Comparison of ENCODE assay signal across 19 mouse cellular contexts in the genomic region with DNA sequence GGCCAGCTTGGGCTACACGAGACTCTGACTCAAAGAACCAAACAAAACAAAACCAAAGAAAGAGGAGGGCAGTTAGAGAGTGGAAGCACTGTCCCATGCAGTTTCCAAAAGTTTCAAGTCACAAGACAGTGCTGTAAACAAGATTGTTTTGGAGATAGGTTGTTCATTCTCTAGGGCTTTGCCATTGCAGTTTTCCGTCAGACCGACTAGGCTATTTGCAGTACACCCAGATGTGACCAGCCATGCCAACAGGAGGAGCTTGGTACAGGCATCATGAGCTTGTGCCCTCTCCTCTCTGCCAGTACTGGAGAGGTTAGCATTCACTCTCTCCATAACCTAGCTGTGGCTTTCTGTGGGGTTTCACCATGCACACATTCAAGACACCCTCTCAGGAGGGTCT. TPM values are rescaled to one million over a fixed set of nuclear protein-coding genes. Genes with fewer than 3 reads are reported as not detected.
DNase-seq lines count a peak whose midpoint lies in the region; ATAC-seq and TF ChIP-seq lines count a peak whose summit lies in the region.
"Had no signal": no experiment of that assay in that cellular context is flagged by ENCODE, and none has a peak within 500 bp of the region (broad histone marks: within the 10 kb centered on the region; RNA-seq: fewer than 3 reads in every experiment).

No protein-coding gene starts in this region.

- no peak overlapping the region for H3K4me3 ChIP-seq in heart, postnatal 0 days (ENCODE audit: low read depth, low read length)
- no peak overlapping the region for H3K4me3 ChIP-seq in kidney, embryonic 16.5 days (ENCODE audit: low read length)
- H3K4me3 ChIP-seq: forebrain, embryonic 12.5 days; hindbrain, embryonic 13.5 days; limb, embryonic 15.5 days had no signal

- DNase-seq in MN1 (ENCODE audit: low spot score): peak; percentile 52
- peak; percentile 13 for DNase-seq in heart, adult 8-10 months (ENCODE audit: low spot score)
- DNase-seq in heart, postnatal 0 days (ENCODE audit: low spot score): peak; percentile 7
- DNase-seq in Muller cell, postnatal 12 days (ENCODE audit: inconsistent ontology term): no peak
- DNase-seq in layer of hippocampus, adult 8-10 months (ENCODE audit: low spot score in 2 of 2): no peak
- no peak for DNase-seq in left cerebral cortex, postnatal 14 days (ENCODE audit: low spot score in 2 of 2)
- DNase-seq: adrenal gland, adult 2 months; cerebellum, postnatal 25 days; gastrocnemius, postnatal 25 days; lung, postnatal 14 days; thymus, postnatal 14 days had no signal

- intact Hi-C loops in left cerebral cortex, postnatal 14 days (cut with DNase I): no loop called here

- H3K27ac ChIP-seq in heart, postnatal 0 days (ENCODE audit: low read depth): peak overlapping the region; percentile 79
- H3K27ac ChIP-seq in kidney, embryonic 16.5 days (ENCODE audit: low read length): peak overlapping the region; percentile 20
- H3K27ac ChIP-seq: forebrain, embryonic 12.5 days; hindbrain, embryonic 13.5 days; limb, embryonic 15.5 days had no signal

- peak; percentile 74 for ATAC-seq in heart, postnatal 0 days (ENCODE audit: insufficient read depth, low read depth)
- peak; percentile 49; the same call in 1 of the 2 replicates for ATAC-seq in kidney, embryonic 16.5 days (ENCODE audit: low FRiP score, low TSS enrichment)
- ATAC-seq: intestine, embryonic 16.5 days had no signal

- H3K9me3 ChIP-seq in heart, postnatal 0 days (replicated peaks; ENCODE audit: control insufficient read depth, low read length): no peaks in the 10 kb centered on the region
- H3K9me3 ChIP-seq in kidney, embryonic 16.5 days (ENCODE audit: low read length): no peaks in the 10 kb centered on the region
- H3K9me3 ChIP-seq: forebrain, embryonic 12.5 days; hindbrain, embryonic 13.5 days; limb, embryonic 15.5 days had no signal

- TF ChIP-seq CTCF in heart, postnatal 0 days (IDR thresholded peaks at IDR 0.05; ENCODE audit: low read depth): no peak

- no peak for TF ChIP-seq EP300 in heart, postnatal 0 days (IDR thresholded peaks at IDR 0.05; ENCODE audit: low read depth)

- peaks cover 78% of the 10 kb centered on the region for H3K36me3 ChIP-seq in heart, postnatal 0 days (replicated peaks; ENCODE audit: control insufficient read depth, insufficient read depth, low read length)
- H3K36me3 ChIP-seq in kidney, embryonic 16.5 days (ENCODE audit: insufficient read depth, low read length): peaks cover 64% of the 10 kb centered on the region

- WGBS in heart, postnatal 0 days: 38% methylated on average over 3 of the region's 3 CpGs
- whole genome bisulfite sequencing in kidney, embryonic 16.5 days: 44% methylated on average over 3 of the region's 3 CpGs

- H3K4me1 ChIP-seq in heart, postnatal 0 days (ENCODE audit: control insufficient read depth, insufficient read depth): peaks cover 12% of the 10 kb centered on the region; the same call in 1 of the 2 replicates
- no peaks in the 10 kb centered on the region for H3K4me1 ChIP-seq in kidney, embryonic 16.5 days (ENCODE audit: insufficient read depth, low read length)
- H3K4me1 ChIP-seq: forebrain, embryonic 12.5 days; hindbrain, embryonic 13.5 days; limb, embryonic 15.5 days had no signal

- no peaks in the 10 kb centered on the region for H3K27me3 ChIP-seq in heart, postnatal 0 days (ENCODE audit: control insufficient read depth, insufficient read depth, low read length)
- H3K27me3 ChIP-seq in kidney, embryonic 16.5 days (ENCODE audit: insufficient read depth, low read length): no peaks in the 10 kb centered on the region
- H3K27me3 ChIP-seq: forebrain, embryonic 12.5 days; hindbrain, embryonic 13.5 days; limb, embryonic 15.5 days had no signal

- H3K4me2 ChIP-seq in heart, postnatal 0 days (ENCODE audit: low read depth, low read length): no peak overlapping the region
- H3K4me2 ChIP-seq in kidney, embryonic 16.5 days (replicated peaks; ENCODE audit: low read depth, low read length): no peak overlapping the region
- H3K4me2 ChIP-seq: forebrain, embryonic 12.5 days; hindbrain, embryonic 13.5 days; limb, embryonic 15.5 days had no signal

- no peak overlapping the region for H3K9ac ChIP-seq in heart, postnatal 0 days (replicated peaks; ENCODE audit: low read depth, low read length)
- no peak overlapping the region for H3K9ac ChIP-seq in kidney, embryonic 16.5 days (replicated peaks; ENCODE audit: low read length)
- H3K9ac ChIP-seq: forebrain, embryonic 12.5 days; hindbrain, embryonic 13.5 days; limb, embryonic 15.5 days had no signal

RNA-seq across cellular contexts. Expression of a gene that starts 10.9 kb away (rescaled TPM):
- total RNA-seq in heart, adult 8-10 months (2022): 10 to 100 TPM; 42.1 to 47.9 (median 44.0) TPM
- total RNA-seq in heart, postnatal 0 days (2014; rRNA removed; ENCODE audit: low replicate concordance): 53.4 and 87.3 TPM in 2 replicates
- 63.9 and 68.1 TPM in 2 replicates for polyA plus RNA-seq in heart, postnatal 0 days (2015; fragmentation: Nextera tagmentation; extraction: Ambion mirVana)
- 160 and 164 TPM in 2 replicates for polyA plus RNA-seq in kidney, embryonic 16.5 days (2015; fragmentation: Nextera tagmentation; extraction: Ambion mirVana)
- total RNA-seq in layer of hippocampus, adult 8-10 months (2022): 10 to 100 TPM; 63.2 to 72.4 (median 66.6) TPM
- total RNA-seq in left cerebral cortex, postnatal 14 days (2021): 10 to 100 TPM; 74.5 to 77.9 TPM

RNA-seq across cellular contexts. Expression of a gene that starts 11.2 kb away (rescaled TPM):
- 100 to 1,000 TPM; 103 to 115 (median 113) TPM for total RNA-seq in heart, adult 8-10 months (2022)
- total RNA-seq in heart, postnatal 0 days (2014; rRNA removed; ENCODE audit: low replicate concordance): 148 and 174 TPM in 2 replicates
- polyA plus RNA-seq in heart, postnatal 0 days (2015; fragmentation: Nextera tagmentation; extraction: Ambion mirVana): 101 and 102 TPM in 2 replicates
- polyA plus RNA-seq in kidney, embryonic 16.5 days (2015; fragmentation: Nextera tagmentation; extraction: Ambion mirVana): 260 and 264 TPM in 2 replicates
- total RNA-seq in layer of hippocampus, adult 8-10 months (2022): 100 to 1,000 TPM; 149 to 159 (median 151) TPM
- 100 to 1,000 TPM; 155 to 162 TPM for total RNA-seq in left cerebral cortex, postnatal 14 days (2021)

RNA-seq across cellular contexts. Expression of a gene that starts 33.0 kb away (rescaled TPM):
- total RNA-seq in heart, adult 8-10 months (2022): 100 to 1,000 TPM; 108 to 144 (median 125) TPM
- 157 and 250 TPM in 2 replicates for total RNA-seq in heart, postnatal 0 days (2014; rRNA removed; ENCODE audit: low replicate concordance)
- 155 and 161 TPM in 2 replicates for polyA plus RNA-seq in heart, postnatal 0 days (2015; fragmentation: Nextera tagmentation; extraction: Ambion mirVana)
- polyA plus RNA-seq in kidney, embryonic 16.5 days (2015; fragmentation: Nextera tagmentation; extraction: Ambion mirVana): 170 and 172 TPM in 2 replicates
- 10 to 100 TPM; 86.3 to 97.0 (median 91.7) TPM for total RNA-seq in layer of hippocampus, adult 8-10 months (2022)
- 100 to 1,000 TPM; 105 to 108 TPM for total RNA-seq in left cerebral cortex, postnatal 14 days (2021)

RNA-seq across cellular contexts. Expression of a gene that starts 36.1 kb away (rescaled TPM):
- total RNA-seq in heart, adult 8-10 months (2022): not detected
- total RNA-seq in heart, postnatal 0 days (2014; rRNA removed; ENCODE audit: low replicate concordance): not detected in 2 replicates
- polyA plus RNA-seq in heart, postnatal 0 days (2015; fragmentation: Nextera tagmentation; extraction: Ambion mirVana): not detected in 2 replicates
- not detected in 2 replicates for polyA plus RNA-seq in kidney, embryonic 16.5 days (2015; fragmentation: Nextera tagmentation; extraction: Ambion mirVana)
- total RNA-seq in layer of hippocampus, adult 8-10 months (2022): under 1 TPM; 0.58 to 0.98 (median 0.76) TPM
- total RNA-seq in left cerebral cortex, postnatal 14 days (2021): under 1 TPM; 0.30 to 0.37 TPM
- total RNA-seq: adrenal gland, adult 2 months; ES-E14; gastrocnemius, postnatal 25 days had no signal
- polyA plus RNA-seq: adrenal gland, adult 2 months; liver, embryonic 16.5 days; stomach, embryonic 16.5 days had no signal

RNA-seq across cellular contexts. Expression of a gene that starts 54.4 kb away (rescaled TPM):
- total RNA-seq in heart, adult 8-10 months (2022): 100 to 1,000 TPM; 120 to 132 (median 125) TPM
- total RNA-seq in heart, postnatal 0 days (2014; rRNA removed; ENCODE audit: low replicate concordance): 119 and 129 TPM in 2 replicates
- polyA plus RNA-seq in heart, postnatal 0 days (2015; fragmentation: Nextera tagmentation; extraction: Ambion mirVana): 116 and 119 TPM in 2 replicates
- polyA plus RNA-seq in kidney, embryonic 16.5 days (2015; fragmentation: Nextera tagmentation; extraction: Ambion mirVana): 147 and 149 TPM in 2 replicates
- 100 to 1,000 TPM; 111 to 123 (median 119) TPM for total RNA-seq in layer of hippocampus, adult 8-10 months (2022)
- 100 to 1,000 TPM; 101 to 109 TPM for total RNA-seq in left cerebral cortex, postnatal 14 days (2021)

Comparison
In these comparisons a context has a peak if more than half of its experiments do, and no peak if none do; other contexts are left out.
1. DNase-seq: peak in MN1 (single experiment), heart, adult 8-10 months (single experiment) and heart, postnatal 0 days (single experiment); none in Muller cell, postnatal 12 days (single experiment), layer of hippocampus, adult 8-10 months (0 of 2) and left cerebral cortex, postnatal 14 days (0 of 2).